Comparison of ENCODE assay signal across 8 mouse cellular contexts in the genomic region with DNA sequence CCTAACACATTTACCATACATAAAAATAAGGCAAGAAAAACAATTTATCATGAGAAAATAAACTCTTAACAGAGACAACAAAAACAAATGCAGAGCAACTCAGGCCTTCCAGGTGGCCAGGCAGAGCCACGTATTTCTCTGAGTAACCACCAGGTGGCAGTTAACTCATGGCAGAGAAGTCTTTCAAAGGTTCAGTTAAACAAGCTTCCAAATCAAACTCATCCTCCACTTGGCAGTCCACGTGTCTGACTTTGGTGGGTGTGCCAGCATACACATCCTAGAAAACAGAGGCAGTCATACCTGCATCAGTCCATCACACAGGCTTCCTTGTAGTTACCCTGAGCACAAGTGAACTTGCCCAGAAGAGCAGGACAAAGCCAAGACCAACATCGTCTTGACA. TPM values are rescaled to one million over a fixed set of nuclear protein-coding genes. Genes with fewer than 3 reads are reported as not detected.
A peak's percentile ranks its signal among the peaks of the same experiment; 100 is the strongest.
DNase-seq lines count a peak whose midpoint lies in the region; ATAC-seq and TF ChIP-seq lines count a peak whose summit lies in the region.
"Had no signal": no experiment of that assay in that cellular context is flagged by ENCODE, and none has a peak within 500 bp of the region (broad histone marks: within the 10 kb centered on the region; RNA-seq: fewer than 3 reads in every experiment).

No protein-coding gene starts in this region.

- H3K4me2 ChIP-seq in intestine, postnatal 0 days (replicated peaks; ENCODE audit: low read depth), result no peak overlapping the region
- H3K4me2 ChIP-seq in intestine, embryonic 15.5 days (replicated peaks), result no peak overlapping the region
- H3K4me2 ChIP-seq in liver, embryonic 14.5 days (ENCODE audit: low read depth), result no peak overlapping the region

- TF ChIP-seq POLR2A in brain, embryonic 14.5 days (IDR thresholded peaks at IDR 0.05; ENCODE audit: borderline replicate concordance, extremely low read depth, insufficient read depth, insufficient read length, poor library complexity, severe bottlenecking), result no peak

- no peak overlapping the region for H3K9ac ChIP-seq in intestine, postnatal 0 days (ENCODE audit: low read depth, low read length)
- H3K9ac ChIP-seq in intestine, embryonic 15.5 days, result no peak overlapping the region
- H3K9ac ChIP-seq in ES-E14 (ENCODE audit: insufficient read depth, low read depth, low read length, poor library complexity, severe bottlenecking), result no peak overlapping the region
- H3K9ac ChIP-seq in liver, embryonic 14.5 days (replicated peaks), result no peak overlapping the region

- 29% methylated on average over 3 of the region's 3 CpGs for WGBS in intestine, postnatal 0 days
- whole genome bisulfite sequencing in intestine, embryonic 15.5 days, result 37% methylated on average over 3 of the region's 3 CpGs
- 39% methylated on average over 3 of the region's 3 CpGs for WGBS in liver, embryonic 14.5 days (ENCODE audit: insufficient replicate concordance)

- no peaks in the 10 kb centered on the region for H3K4me1 ChIP-seq in intestine, postnatal 0 days (replicated peaks; ENCODE audit: control insufficient read depth, insufficient read depth, low read length)
- H3K4me1 ChIP-seq in intestine, embryonic 15.5 days (replicated peaks), result no peaks in the 10 kb centered on the region
- no peaks in the 10 kb centered on the region for H3K4me1 ChIP-seq in ES-E14 (ENCODE audit: control insufficient read depth in 2 of 2, insufficient read depth in 2 of 2, low read length in 2 of 2, poor library complexity in 1 of 2)
- peaks cover 0 to 3% of the 10 kb centered on the region in 2 experiments; a peak in 2 of 4 replicates for H3K4me1 ChIP-seq in liver, embryonic 14.5 days (replicated peaks; ENCODE audit: control insufficient read depth in 2 of 2, insufficient read depth in 2 of 2, low read length in 1 of 2)

- TF ChIP-seq EP300 in liver, embryonic 14.5 days (IDR thresholded peaks at IDR 0.05; ENCODE audit: low read depth), result no peak

- no peak for ATAC-seq in intestine, postnatal 0 days
- no peak for ATAC-seq in intestine, embryonic 15.5 days
- ATAC-seq in hematopoietic stem cell, adult 5-6 weeks (replicated peaks in 1 of 2; ENCODE audit: insufficient read depth in 1 of 2, low FRiP score in 2 of 2, low TSS enrichment in 1 of 2, low read depth in 1 of 2, poor library complexity in 2 of 2, severe bottlenecking in 2 of 2), result peak; percentile 59 to 83
- no peak for ATAC-seq in liver, embryonic 14.5 days (ENCODE audit: insufficient read depth)

- H3K9me3 ChIP-seq in intestine, postnatal 0 days (ENCODE audit: control insufficient read depth), result no peaks in the 10 kb centered on the region
- H3K9me3 ChIP-seq in intestine, embryonic 15.5 days, result no peaks in the 10 kb centered on the region
- H3K9me3 ChIP-seq in ES-E14 (ENCODE audit: control insufficient read depth, insufficient read depth, low read depth, low read length), result no peaks in the 10 kb centered on the region
- no peaks in the 10 kb centered on the region for H3K9me3 ChIP-seq in liver, embryonic 14.5 days (ENCODE audit: control insufficient read depth, low read length)
- H3K9me3 ChIP-seq: megakaryocyte, embryonic 14.5 days had no signal

- TF ChIP-seq CTCF in intestine, postnatal 0 days (IDR thresholded peaks at IDR 0.05; ENCODE audit: low read depth), result peak; percentile 79
- TF ChIP-seq CTCF in brain, embryonic 14.5 days (IDR thresholded peaks at IDR 0.05; ENCODE audit: borderline replicate concordance, extremely low read depth, insufficient read depth, insufficient read length), result peak; percentile 60; the same call in 1 of the 2 replicates
- peak; percentile 79 for TF ChIP-seq CTCF in liver, embryonic 14.5 days (IDR thresholded peaks at IDR 0.05; ENCODE audit: low read depth)

- no peak overlapping the region for H3K4me3 ChIP-seq in intestine, postnatal 0 days (ENCODE audit: low read depth, low read length)
- no peak overlapping the region for H3K4me3 ChIP-seq in intestine, embryonic 15.5 days (replicated peaks)
- H3K4me3 ChIP-seq in ES-E14 (ENCODE audit: insufficient read depth in 1 of 2, low read depth in 1 of 2, low read length in 2 of 2, poor library complexity in 1 of 2, severe bottlenecking in 1 of 2), result no peak overlapping the region
- H3K4me3 ChIP-seq in liver, embryonic 14.5 days (ENCODE audit: insufficient read depth in 1 of 2, low read depth in 2 of 2, low read length in 2 of 2), result no peak overlapping the region
- H3K4me3 ChIP-seq: megakaryocyte, embryonic 14.5 days had no signal

- DNase-seq in ES-E14 (ENCODE audit: low read depth, low spot score), result peak; percentile 37
- DNase-seq in brain, embryonic 14.5 days (ENCODE audit: low read depth), result peak; percentile 66
- no peak for DNase-seq in liver, embryonic 14.5 days (ENCODE audit: low read depth in 3 of 3, low spot score in 3 of 3)
- DNase-seq in skeletal muscle tissue, adult 2 months (ENCODE audit: low read depth, low spot score), result peak; percentile 43

- H3K36me3 ChIP-seq in intestine, postnatal 0 days (ENCODE audit: control insufficient read depth, insufficient read depth), result peaks cover 67% of the 10 kb centered on the region
- peaks cover 27% of the 10 kb centered on the region for H3K36me3 ChIP-seq in intestine, embryonic 15.5 days
- H3K36me3 ChIP-seq in ES-E14 (ENCODE audit: control insufficient read depth, insufficient read depth, low read length, poor library complexity, severe bottlenecking), result peaks cover 45% of the 10 kb centered on the region
- H3K36me3 ChIP-seq in liver, embryonic 14.5 days (replicated peaks; ENCODE audit: control insufficient read depth, insufficient read depth, low read depth), result peaks cover 82% of the 10 kb centered on the region

- H3K27me3 ChIP-seq in intestine, postnatal 0 days (replicated peaks; ENCODE audit: control insufficient read depth, insufficient read depth, low read length), result no peaks in the 10 kb centered on the region
- no peaks in the 10 kb centered on the region for H3K27me3 ChIP-seq in intestine, embryonic 15.5 days (replicated peaks)
- H3K27me3 ChIP-seq in liver, embryonic 14.5 days (ENCODE audit: control insufficient read depth, insufficient read depth, low read length), result no peaks in the 10 kb centered on the region
- H3K27me3 ChIP-seq: megakaryocyte, embryonic 14.5 days had no signal

- in situ Hi-C loops in ES-E14 (cut with MboI; ENCODE audit: low sequenced_read_pairs in 2 of 2, unreplicated experiment in 2 of 2), result no loop called here

- H3K27ac ChIP-seq in intestine, postnatal 0 days (ENCODE audit: low read depth, low read length), result no peak overlapping the region
- no peak overlapping the region for H3K27ac ChIP-seq in intestine, embryonic 15.5 days
- H3K27ac ChIP-seq in ES-E14 (ENCODE audit: insufficient read depth, low read depth, low read length, poor library complexity, severe bottlenecking), result no peak overlapping the region
- H3K27ac ChIP-seq in liver, embryonic 14.5 days, result no peak overlapping the region

TF ChIP-seq in ES-E14, 5 proteins besides CTCF, POLR2A, EP300 and RAD21 (continues in another document):
- TF ChIP-seq ZNF384 (IDR thresholded peaks at IDR 0.05; ENCODE audit: low read depth, low read length) (no peak), MAFK (IDR thresholded peaks at IDR 0.05; ENCODE audit: insufficient read depth, low read depth, low read length) (no peak), ZC3H11A (IDR thresholded peaks at IDR 0.05; ENCODE audit: borderline replicate concordance, low read depth, low read length) (no peak)

RNA-seq across cellular contexts. Expression of a gene that starts 10.9 kb away (rescaled TPM):
- polyA plus RNA-seq in intestine, postnatal 0 days (2015; fragmentation: Nextera tagmentation; extraction: Ambion mirVana), result 0.42 and 0.52 TPM in 2 replicates
- 0.26 and 0.30 TPM in 2 replicates for polyA plus RNA-seq in intestine, embryonic 15.5 days (2015; fragmentation: Nextera tagmentation; extraction: Ambion mirVana)
- 0.13 TPM in 1 of 2 replicates, not detected in the other for total RNA-seq in ES-E14 (2012; rRNA removed)
- polyA plus RNA-seq in brain, embryonic 14.5 days (2012; rRNA removed), result 0.98 and 1.00 TPM in 2 replicates
- 0.20 and 0.81 TPM in 2 replicates for total RNA-seq in hematopoietic stem cell, adult 5-6 weeks (2017)
- 0.06 and 0.18 TPM in 2 replicates for polyA plus RNA-seq in liver, embryonic 14.5 days (2012; rRNA removed)
- not detected in 2 replicates for polyA plus RNA-seq in liver, embryonic 14.5 days (2014; fragmentation: Nextera tagmentation; extraction: Ambion mirVana)

RNA-seq across cellular contexts. Expression of a gene that starts 11.2 kb away (rescaled TPM):
- 39.4 and 42.1 TPM in 2 replicates for polyA plus RNA-seq in intestine, postnatal 0 days (2015; fragmentation: Nextera tagmentation; extraction: Ambion mirVana)
- 51.7 and 52.7 TPM in 2 replicates for polyA plus RNA-seq in intestine, embryonic 15.5 days (2015; fragmentation: Nextera tagmentation; extraction: Ambion mirVana)
- total RNA-seq in ES-E14 (2012; rRNA removed), result 21.4 and 22.4 TPM in 2 replicates
- polyA plus RNA-seq in brain, embryonic 14.5 days (2012; rRNA removed), result 17.9 and 19.9 TPM in 2 replicates
- 13.3 and 18.6 TPM in 2 replicates for total RNA-seq in hematopoietic stem cell, adult 5-6 weeks (2017)
- 7.3 and 7.9 TPM in 2 replicates for polyA plus RNA-seq in liver, embryonic 14.5 days (2012; rRNA removed)
- polyA plus RNA-seq in liver, embryonic 14.5 days (2014; fragmentation: Nextera tagmentation; extraction: Ambion mirVana), result 17.9 and 21.9 TPM in 2 replicates

RNA-seq across cellular contexts. Expression of a gene that starts 11.7 kb away (rescaled TPM):
- 91.4 and 92.9 TPM in 2 replicates for polyA plus RNA-seq in intestine, postnatal 0 days (2015; fragmentation: Nextera tagmentation; extraction: Ambion mirVana)
- 196 and 228 TPM in 2 replicates for polyA plus RNA-seq in intestine, embryonic 15.5 days (2015; fragmentation: Nextera tagmentation; extraction: Ambion mirVana)
- total RNA-seq in ES-E14 (2012; rRNA removed), result 98.6 and 123 TPM in 2 replicates
- 66.6 and 72.1 TPM in 2 replicates for polyA plus RNA-seq in brain, embryonic 14.5 days (2012; rRNA removed)
- total RNA-seq in hematopoietic stem cell, adult 5-6 weeks (2017), result 220 and 242 TPM in 2 replicates
- polyA plus RNA-seq in liver, embryonic 14.5 days (2012; rRNA removed), result 97.1 and 155 TPM in 2 replicates
- 290 and 309 TPM in 2 replicates for polyA plus RNA-seq in liver, embryonic 14.5 days (2014; fragmentation: Nextera tagmentation; extraction: Ambion mirVana)

RNA-seq across cellular contexts. Expression of a gene that starts 17.3 kb away (rescaled TPM):
- 37.3 and 39.3 TPM in 2 replicates for polyA plus RNA-seq in intestine, postnatal 0 days (2015; fragmentation: Nextera tagmentation; extraction: Ambion mirVana)
- polyA plus RNA-seq in intestine, embryonic 15.5 days (2015; fragmentation: Nextera tagmentation; extraction: Ambion mirVana), result 148 and 172 TPM in 2 replicates
- 120 and 132 TPM in 2 replicates for total RNA-seq in ES-E14 (2012; rRNA removed)
- polyA plus RNA-seq in brain, embryonic 14.5 days (2012; rRNA removed), result 33.1 and 48.6 TPM in 2 replicates
- 103 and 133 TPM in 2 replicates for total RNA-seq in hematopoietic stem cell, adult 5-6 weeks (2017)
- polyA plus RNA-seq in liver, embryonic 14.5 days (2012; rRNA removed), result 50.4 and 69.1 TPM in 2 replicates
- 138 and 152 TPM in 2 replicates for polyA plus RNA-seq in liver, embryonic 14.5 days (2014; fragmentation: Nextera tagmentation; extraction: Ambion mirVana)

RNA-seq across cellular contexts. Expression of a gene that starts 17.6 kb away (rescaled TPM):
- 18.5 and 18.8 TPM in 2 replicates for polyA plus RNA-seq in intestine, postnatal 0 days (2015; fragmentation: Nextera tagmentation; extraction: Ambion mirVana)
- polyA plus RNA-seq in intestine, embryonic 15.5 days (2015; fragmentation: Nextera tagmentation; extraction: Ambion mirVana), result 31.8 and 33.1 TPM in 2 replicates
- 15.0 and 17.8 TPM in 2 replicates for total RNA-seq in ES-E14 (2012; rRNA removed)
- polyA plus RNA-seq in brain, embryonic 14.5 days (2012; rRNA removed), result 27.8 and 40.9 TPM in 2 replicates
- total RNA-seq in hematopoietic stem cell, adult 5-6 weeks (2017), result 18.3 and 23.0 TPM in 2 replicates
- 17.4 and 17.7 TPM in 2 replicates for polyA plus RNA-seq in liver, embryonic 14.5 days (2012; rRNA removed)
- 19.4 and 22.1 TPM in 2 replicates for polyA plus RNA-seq in liver, embryonic 14.5 days (2014; fragmentation: Nextera tagmentation; extraction: Ambion mirVana)

Comparison
In these comparisons a context has a peak if more than half of its experiments do, and no peak if none do; other contexts are left out.
1. ATAC-seq: peak in hematopoietic stem cell, adult 5-6 weeks (2 of 2); none in intestine, postnatal 0 days (single experiment), intestine, embryonic 15.5 days (single experiment) and liver, embryonic 14.5 days (single experiment).
2. DNase-seq: peak in ES-E14 (single experiment), brain, embryonic 14.5 days (single experiment) and skeletal muscle tissue, adult 2 months (single experiment); none in liver, embryonic 14.5 days (0 of 3).
3. Peak in every context shown above with its lines, with median percentiles within 50 percentile points of each other: CTCF ChIP-seq.